Mouse (Mus musculus) frontal cortex, postnatal 10 days (tissue): Measurements from ENCODE around the gene Rab26.
A peak's percentile ranks its signal among the peaks of the same experiment; 100 is the strongest.

Source experiments
- DNase-seq, 2 experiments: peaks; one replicate each; pipeline ENCODE4 v3.0.0; 2022; ENCODE audit warnings: low spot score in 2 of 2, mixed read lengths in 1 of 2

Gene Rab26

DNA sequence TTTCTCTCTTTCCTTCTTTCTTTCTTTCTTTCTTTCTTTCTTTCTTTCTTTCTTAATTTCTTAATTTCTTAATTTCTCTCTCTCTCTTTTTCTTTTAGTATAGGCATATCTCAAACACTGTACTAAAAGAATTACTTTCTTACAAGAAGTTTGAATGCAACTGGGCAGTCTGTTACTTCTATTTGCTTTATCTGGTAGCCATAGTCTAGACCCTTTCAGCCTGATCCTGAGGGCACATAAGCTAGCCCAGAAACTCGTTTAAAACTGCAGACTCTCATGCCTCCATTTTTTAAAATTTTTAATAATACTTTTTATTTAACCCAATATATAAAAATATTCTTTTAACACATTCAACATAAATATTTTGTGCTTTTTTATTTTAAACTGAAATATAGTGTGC is 54.6 kb downstream of the Rab26 start:
- DNase-seq: no peak

DNA sequence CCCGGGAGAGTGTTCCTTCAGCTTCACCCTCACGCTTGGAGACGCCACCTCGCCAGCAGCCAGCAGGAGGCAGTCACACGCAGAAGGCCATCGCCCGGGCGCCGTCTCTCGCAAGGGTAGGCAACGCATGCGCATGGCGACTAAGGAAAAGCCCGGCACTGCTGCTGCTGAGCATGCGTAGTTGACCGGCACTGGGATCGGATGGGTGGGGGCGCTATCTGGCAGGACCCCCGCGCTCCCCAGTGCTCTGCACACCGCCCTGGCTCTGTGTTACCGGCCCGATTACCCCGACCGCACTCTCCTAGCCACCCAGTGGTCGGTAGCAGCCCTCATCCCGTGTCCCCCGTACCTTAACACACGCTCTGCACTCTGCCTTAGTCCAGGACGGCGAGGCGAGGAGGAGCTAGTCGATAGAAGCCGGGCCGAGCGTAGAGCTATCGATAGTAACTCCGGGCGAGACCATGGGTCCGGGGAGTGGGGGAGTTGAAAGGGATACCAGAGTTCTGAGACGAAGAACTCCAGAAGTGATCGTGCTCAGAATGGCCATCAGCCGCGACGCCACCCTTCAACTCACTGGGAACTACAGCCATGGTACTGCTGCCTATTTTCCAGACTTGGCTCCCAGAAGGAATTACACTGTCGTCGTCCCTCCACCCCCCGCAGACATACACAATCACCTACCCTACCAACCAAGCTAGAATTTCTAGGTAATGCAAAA is 55.2 kb downstream of the Rab26 start, which contains the start of gene Mlst8:
TSS of gene Mlst8 (minus strand) at position 416 of the 718 bp plus-strand sequence.
- peak; percentile 91 to 95 for DNase-seq

GRCm38 (mm10) chr17:24477985-24478600 is 55.9 kb downstream of the Rab26 start:
- DNase-seq: no peak
